Mouse (Mus musculus) liver, adult (tissue): Measurements from ENCODE around the gene Man2b1.

Experiments
- GATA4 ChIP-seq: IDR thresholded peaks from 2 replicates; pipeline ENCODE4 v1.6.1; 2014; ENCODE audit warnings: mild to moderate bottlenecking, low read length; ENCODE audit not compliant: insufficient replicate concordance

Gene Man2b1

GRCm38 (mm10) chr8:85067155-85067554 is 15.9 kb upstream of the Man2b1 start:
- TF ChIP-seq GATA4: no peak

GRCm38 (mm10) chr8:85067982-85068381 is 15.1 kb upstream of the Man2b1 start, which contains the start of gene Gm5741:
Gene Gm5741 (minus strand): TSS chr8:85067982.
- TF ChIP-seq GATA4: no peak

- no peak for TF ChIP-seq GATA4
Observed at GRCm38 (mm10) chr8:85071041-85071440, 12.0 kb upstream of the Man2b1 start.

- TF ChIP-seq GATA4: no peak; the same call in 1 of the 2 replicates
Observed at GRCm38 (mm10) chr8:85071514-85072281, 11.4 kb upstream of the Man2b1 start, which contains the start of gene Dhps. Gene Dhps (plus strand): TSS chr8:85071757.

- no peak for TF ChIP-seq GATA4
Observed at GRCm38 (mm10) chr8:85072364-85072929, 10.6 kb upstream of the Man2b1 start.

GRCm38 (mm10) chr8:85073041-85073612 is 9.9 kb upstream of the Man2b1 start:
- TF ChIP-seq GATA4: no peak

- no peak for TF ChIP-seq GATA4
Observed at GRCm38 (mm10) chr8:85074167-85074566, 8.9 kb upstream of the Man2b1 start.

GRCm38 (mm10) chr8:85074617-85075016 is 8.5 kb upstream of the Man2b1 start:
- no peak for TF ChIP-seq GATA4

- TF ChIP-seq GATA4: no peak
Observed at GRCm38 (mm10) chr8:85076001-85076400, 7.1 kb upstream of the Man2b1 start.

GRCm38 (mm10) chr8:85076993-85077392 is 6.1 kb upstream of the Man2b1 start:
- no peak for TF ChIP-seq GATA4

- no peak for TF ChIP-seq GATA4
Observed at GRCm38 (mm10) chr8:85080214-85080531, 2.9 kb upstream of the Man2b1 start.

GRCm38 (mm10) chr8:85080532-85081215 is 2.4 kb upstream of the Man2b1 start, which contains the start of gene Wdr83os:
Gene Wdr83os (plus strand): TSS chr8:85080740.
- TF ChIP-seq GATA4: no peak

- no peak for TF ChIP-seq GATA4
Observed at GRCm38 (mm10) chr8:85081216-85081555, 1.9 kb upstream of the Man2b1 start, which contains the start of gene Wdr83. Gene Wdr83 (minus strand): TSS chr8:85081306.

GRCm38 (mm10) chr8:85084633-85085032 is 1.6 kb downstream of the Man2b1 start:
- no peak for TF ChIP-seq GATA4

GRCm38 (mm10) chr8:85086238-85086637 is 3.2 kb downstream of the Man2b1 start:
- TF ChIP-seq GATA4: no peak

- no peak for TF ChIP-seq GATA4
Observed at GRCm38 (mm10) chr8:85088771-85089170, 5.7 kb downstream of the Man2b1 start.
